Mouse (Mus musculus) bone marrow macrophage, adult 2 months (primary cell): Measurements from ENCODE around the gene Olfr218. TPM values are rescaled to one million over a fixed set of nuclear protein-coding genes. Genes with fewer than 3 reads are reported as not detected.
"Not testable (repeated sequence)": the region's sequence is repeated elsewhere in the genome, so short reads cannot be mapped to it uniquely, and the experiment has no call there.

Experiments
- H3K27ac ChIP-seq: 2 replicates; pipeline ENCODE4 v1.5.1; 2012; ENCODE audit warnings: low read depth, low read length; ENCODE audit not compliant: insufficient read depth
- H3K4me1 ChIP-seq: 2 replicates; pipeline ENCODE4 v1.6.1; 2012; ENCODE audit warnings: low read length; ENCODE audit not compliant: control insufficient read depth, insufficient read depth
- H3K4me3 ChIP-seq: 2 replicates; pipeline ENCODE4 v1.5.1; 2012; ENCODE audit warnings: mild to moderate bottlenecking, low read length, moderate library complexity; ENCODE audit not compliant: insufficient read depth
- CTCF ChIP-seq: IDR thresholded peaks from 2 replicates; pipeline ENCODE4 v1.5.1; 2012; ENCODE audit warnings: low read depth, mild to moderate bottlenecking, low read length, moderate library complexity
- POLR2A ChIP-seq: IDR thresholded peaks from 2 replicates; pipeline ENCODE4 v1.6.1; 2012; ENCODE audit warnings: mild to moderate bottlenecking, low read depth, low read length, borderline replicate concordance
- polyA plus RNA-seq: library from polyadenylated mRNA; stranded (reverse); fragments of >200 nt; gene quantifications from 2 replicates; pipeline ENCODE4 v1.2.4, GENCODE M21; 2012; ENCODE audit not compliant: missing spikeins, insufficient read depth, insufficient read length

Olfr218 gene
- polyA plus RNA-seq, result not detected in 2 replicates

- H3K4me3 ChIP-seq, result no peak within 1 kb of the TSS
- TF ChIP-seq CTCF (no peak), POLR2A (no peak)
- no peak within 1 kb of the TSS for H3K27ac ChIP-seq
- no peaks in the 10 kb centered on the region for H3K4me1 ChIP-seq
Measured at GRCm38 (mm10) chr1:173197508-173197907, at the start of gene Olfr218. Gene Olfr218 (plus strand): TSS chr1:173197808.

GRCm38 (mm10) chr1:173174154-173174842 is 23.3 kb upstream of the Olfr218 start:
- Histone ChIP-seq H3K4me3 (no peak overlapping the region), H3K4me1 (no peaks in the 10 kb centered on the region), H3K27ac (no peak overlapping the region)
- TF ChIP-seq CTCF, result no peak

GRCm38 (mm10) chr1:173190540-173190939 is 7.1 kb upstream of the Olfr218 start, which contains the start of gene Olfr1406:
Gene Olfr1406 (minus strand): TSS chr1:173190640.
- H3K4me3 ChIP-seq, result no peak within 1 kb of the TSS
- TF ChIP-seq POLR2A (no peak), CTCF (no peak)

DNA sequence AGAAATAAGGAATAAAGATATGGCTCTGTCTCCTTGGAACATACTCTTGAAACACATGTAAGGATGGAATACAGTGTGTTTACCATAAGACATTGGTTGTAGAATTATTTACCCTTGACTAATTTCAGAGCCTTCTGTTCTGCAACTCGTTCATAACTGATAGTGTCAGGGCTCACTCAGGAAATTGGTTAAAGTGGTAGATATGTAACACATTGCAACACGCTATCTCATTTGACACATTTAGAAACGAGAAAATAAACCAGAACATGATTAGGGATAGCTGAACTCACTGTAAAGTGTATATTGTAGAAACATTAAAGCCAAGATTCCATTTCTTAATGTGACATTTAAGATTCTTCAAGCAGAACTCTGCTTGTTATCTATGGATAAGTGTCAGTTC is 5.5 kb upstream of the Olfr218 start:
- Histone ChIP-seq H3K27ac (no peak overlapping the region), H3K4me3 (no peak overlapping the region), H3K4me1 (no peaks in the 10 kb centered on the region)
- TF ChIP-seq CTCF, result no peak
- TF ChIP-seq POLR2A, result no peak

More at GRCm38 (mm10) chr1:173190540-173190939, 7.1 kb upstream of the Olfr218 start, which contains the start of gene Olfr1406:
- no peaks in the 10 kb centered on the region for H3K4me1 ChIP-seq
- H3K27ac ChIP-seq, result no peak within 1 kb of the TSS

DNA sequence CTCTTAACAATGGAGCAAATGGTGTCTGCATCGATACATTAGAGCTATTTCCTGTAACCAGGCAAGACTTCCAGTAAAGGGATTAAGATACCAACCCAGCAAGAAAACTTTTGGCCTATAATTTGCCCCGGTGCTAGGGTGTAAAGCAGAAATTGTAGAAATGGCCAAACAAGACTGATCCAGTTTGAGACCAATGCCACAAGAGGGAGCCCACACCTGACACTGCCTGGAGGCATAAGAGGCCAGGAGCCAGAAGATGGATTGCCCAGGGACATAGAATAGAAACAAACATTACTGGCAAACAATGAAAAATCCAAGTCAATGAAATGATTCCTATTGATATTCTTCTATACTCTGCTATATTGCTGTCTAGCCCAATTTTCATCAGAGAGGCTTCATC is 1.2 kb upstream of the Olfr218 start:
- TF ChIP-seq POLR2A, result no peak
- TF ChIP-seq CTCF, result no peak
- Histone ChIP-seq H3K4me1 (no peaks in the 10 kb centered on the region), H3K27ac (no peak overlapping the region), H3K4me3 (no peak overlapping the region)

GRCm38 (mm10) chr1:173212092-173212491 is 14.5 kb downstream of the Olfr218 start, which contains the start of gene Olfr1404:
Gene Olfr1404 (plus strand): TSS chr1:173212392.
- TF ChIP-seq POLR2A (no peak), CTCF (no peak)
- Histone ChIP-seq H3K4me3 (no peak within 1 kb of the TSS), H3K4me1 (no peaks in the 10 kb centered on the region), H3K27ac (no peak within 1 kb of the TSS)

DNA sequence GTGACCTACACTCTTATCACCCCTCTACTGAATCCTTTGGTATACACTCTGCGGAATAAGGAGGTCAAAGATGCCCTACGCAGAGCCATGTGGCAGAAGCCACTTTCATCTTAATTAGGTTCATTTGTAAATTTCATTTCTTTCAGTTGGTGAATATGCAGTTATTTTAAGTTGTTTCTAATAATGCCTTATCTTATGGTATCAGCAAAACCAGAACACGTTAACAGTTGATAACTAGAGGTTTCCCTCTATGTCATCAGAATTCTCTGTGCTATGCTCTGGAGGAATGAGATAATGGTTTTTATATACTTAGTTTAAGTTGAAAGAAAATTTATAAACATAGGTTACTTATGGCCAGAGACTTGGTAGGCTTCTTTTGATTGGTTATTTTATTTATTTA is 18.9 kb downstream of the Olfr218 start:
- H3K27ac ChIP-seq, result no peak overlapping the region
- no peaks in the 10 kb centered on the region for H3K4me1 ChIP-seq
- TF ChIP-seq CTCF, result no peak
- no peak for TF ChIP-seq POLR2A
- no peak overlapping the region for H3K4me3 ChIP-seq

DNA sequence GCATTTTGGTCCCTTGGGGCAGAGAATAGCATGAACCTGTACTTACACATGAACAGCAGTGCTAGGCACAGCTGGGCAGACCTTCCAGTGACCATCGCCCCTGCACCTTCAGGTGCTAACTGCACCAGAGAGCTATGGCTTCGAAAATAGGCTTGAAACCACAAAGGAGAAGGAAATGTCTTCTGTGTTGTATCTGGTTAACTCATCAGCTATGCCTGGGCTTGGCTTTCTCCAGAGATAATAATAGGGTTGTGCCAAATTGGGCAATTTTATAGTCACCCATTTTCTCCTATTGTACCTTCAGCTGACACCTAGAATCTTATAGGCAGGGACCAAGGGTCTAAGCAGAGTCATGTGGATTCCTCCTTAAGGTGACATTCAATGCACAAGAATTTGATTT is 29.5 kb downstream of the Olfr218 start, which contains the start of gene Fcer1a:
Gene Fcer1a, minus strand, starts transcription at position 134 of the 400 bp plus-strand sequence.
- no peak within 1 kb of the TSS for H3K4me3 ChIP-seq
- H3K4me1 ChIP-seq, result no peaks in the 10 kb centered on the region
- H3K27ac ChIP-seq, result no peak within 1 kb of the TSS
- no peak for TF ChIP-seq POLR2A
- no peak for TF ChIP-seq CTCF

DNA sequence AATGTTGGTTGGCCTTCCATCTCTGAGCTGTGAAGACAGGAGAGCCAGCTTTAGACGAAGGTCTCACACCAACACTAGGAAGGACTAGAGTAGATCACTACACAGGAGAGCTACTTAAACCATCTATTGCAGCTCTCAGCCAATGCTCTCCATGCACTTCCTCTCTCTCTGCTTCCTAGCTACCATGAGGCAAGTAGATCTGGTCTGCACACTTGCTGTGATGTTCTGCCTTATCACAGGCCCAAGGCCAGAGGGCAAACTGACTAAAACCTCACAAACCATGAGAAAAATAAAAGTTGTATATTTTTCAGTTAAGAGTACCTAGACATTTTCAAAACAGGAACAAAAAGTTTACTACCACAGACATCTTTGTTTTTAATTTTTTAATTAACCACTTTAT is 39.4 kb downstream of the Olfr218 start:
- H3K4me3 ChIP-seq, H3K27ac ChIP-seq, H3K4me1 ChIP-seq: not testable (repeated sequence)

DNA sequence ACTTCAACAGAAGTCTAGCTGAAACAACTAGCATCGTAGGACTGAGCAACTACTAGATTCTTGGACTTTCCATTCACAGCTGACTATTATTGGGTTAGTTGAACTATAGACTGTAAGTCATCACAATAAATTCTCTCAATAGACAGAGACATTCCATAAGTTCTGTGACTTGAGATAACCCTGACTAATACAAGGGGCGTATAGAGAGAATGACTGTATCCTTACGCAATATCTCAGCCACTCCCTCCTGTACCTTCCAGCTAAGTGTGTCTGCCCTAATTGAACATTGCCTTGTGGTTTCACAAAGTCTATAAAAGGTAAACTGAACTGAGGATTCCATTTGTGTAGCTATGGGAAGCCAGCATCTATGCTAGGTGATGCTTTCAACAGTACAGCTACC is 52.3 kb downstream of the Olfr218 start:
- TF ChIP-seq POLR2A (no peak), CTCF (no peak)

More for the DNA sequence above, 52.3 kb downstream of the Olfr218 start:
- no peak overlapping the region for H3K27ac ChIP-seq
- H3K4me1 ChIP-seq, result no peaks in the 10 kb centered on the region
- no peak overlapping the region for H3K4me3 ChIP-seq

Other genes starting within 250 kb of the Olfr218 start
- not detected in 2 replicates for gene Olfr16, start 247.4 kb upstream of the Olfr218 start, polyA plus RNA-seq
- not detected in 2 replicates for gene Olfr1408, start 60.4 kb upstream of the Olfr218 start, polyA plus RNA-seq
- not detected in 2 replicates for gene Olfr1406, start 7.2 kb upstream of the Olfr218 start, polyA plus RNA-seq
- not detected in 2 replicates for gene Olfr1404, start 14.6 kb downstream of the Olfr218 start, polyA plus RNA-seq
- gene Fcer1a, start 29.4 kb downstream of the Olfr218 start, polyA plus RNA-seq, result not detected in 2 replicates
- gene Olfr418, start 68.2 kb downstream of the Olfr218 start, polyA plus RNA-seq, result not detected in 2 replicates
- gene Mptx2, start 80.0 kb downstream of the Olfr218 start, polyA plus RNA-seq, result not detected in 2 replicates
- gene Ackr1, start 135.9 kb downstream of the Olfr218 start, polyA plus RNA-seq, result not detected in 2 replicates
- 62.9 and 94.2 TPM in 2 replicates for gene Aim2, start 153.1 kb downstream of the Olfr218 start, polyA plus RNA-seq
- gene Cadm3, start 169.9 kb downstream of the Olfr218 start, polyA plus RNA-seq, result not detected in 2 replicates